Mouse (Mus musculus): ENCODE measurements around the gene Prcp.
"Not testable (repeated sequence)": the region's sequence is repeated elsewhere in the genome, so short reads cannot be mapped to it uniquely, and the experiment has no call there.

Prcp gene

DNA sequence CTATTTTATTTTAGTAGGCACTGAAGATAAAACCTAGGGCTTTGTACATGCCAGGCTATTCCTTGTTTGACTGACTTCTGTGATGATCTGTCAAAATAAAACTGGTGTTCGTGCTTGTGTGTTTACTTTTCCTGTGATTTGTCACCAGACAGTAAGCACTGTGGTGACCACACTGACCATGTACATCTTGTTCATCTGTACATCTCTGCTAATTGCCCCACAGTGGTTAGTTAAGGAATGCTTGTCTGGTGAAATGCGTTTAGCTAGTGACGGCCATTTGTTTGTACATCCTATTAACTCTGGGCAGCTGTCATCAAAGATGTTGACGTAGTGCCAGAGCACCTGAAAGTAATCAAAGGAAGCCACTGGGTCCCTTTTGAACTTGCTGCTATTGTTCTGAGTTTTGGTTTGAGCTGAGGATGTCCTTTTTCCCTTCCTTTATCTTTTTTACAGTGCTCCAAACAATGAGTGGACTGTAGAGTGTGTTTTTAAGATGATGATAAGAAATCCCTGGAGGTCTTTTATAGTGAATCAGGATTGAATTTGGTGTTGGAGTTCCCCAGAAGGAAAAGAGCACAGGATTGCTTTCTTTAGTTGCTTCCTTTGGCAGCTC is 16.5 kb downstream of the Prcp start:
- DNase-seq (ENCODE audit: low read depth) = peak; percentile 4

DNA sequence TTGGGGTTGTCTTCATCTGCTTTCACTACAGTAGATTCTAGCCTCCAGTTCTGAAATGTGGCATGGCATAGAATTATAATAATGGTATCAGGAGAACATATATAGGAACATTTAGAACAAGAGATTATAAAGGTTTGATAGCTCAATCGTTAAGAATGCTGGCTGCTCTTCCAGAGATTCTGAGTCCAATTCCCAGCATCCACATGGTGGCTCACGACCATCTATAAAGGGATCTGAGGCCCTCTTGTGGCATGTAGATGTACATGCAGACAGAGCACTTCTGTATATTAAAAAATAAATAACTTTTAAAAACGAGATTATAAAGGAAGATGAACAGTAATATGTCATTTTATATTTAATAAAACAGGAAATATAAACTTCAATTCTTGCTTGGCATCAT is 19.2 kb downstream of the Prcp start:
- DNase-seq (ENCODE audit: low read depth) = peak; percentile 41

DNA sequence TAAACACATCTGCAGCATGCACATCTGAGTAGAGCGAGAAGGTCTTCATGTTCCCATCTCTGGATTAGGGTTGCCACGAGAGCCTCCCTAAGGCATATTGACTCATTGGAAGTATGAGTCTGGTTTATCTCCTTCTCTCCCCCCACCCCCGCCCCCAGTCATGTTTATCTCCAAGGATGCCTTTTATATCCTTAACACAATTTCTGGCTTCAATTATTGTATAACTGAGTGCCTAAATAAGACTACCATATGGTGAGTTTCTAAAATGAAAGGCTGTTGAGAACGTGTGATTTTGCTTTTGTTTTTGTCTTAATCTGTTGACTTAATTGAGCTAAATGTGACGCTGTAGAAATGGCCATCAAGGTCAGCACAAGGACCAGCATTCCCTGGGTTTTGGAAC is 21.8 kb downstream of the Prcp start:
- DNase-seq (ENCODE audit: low read depth) = no peak

DNA sequence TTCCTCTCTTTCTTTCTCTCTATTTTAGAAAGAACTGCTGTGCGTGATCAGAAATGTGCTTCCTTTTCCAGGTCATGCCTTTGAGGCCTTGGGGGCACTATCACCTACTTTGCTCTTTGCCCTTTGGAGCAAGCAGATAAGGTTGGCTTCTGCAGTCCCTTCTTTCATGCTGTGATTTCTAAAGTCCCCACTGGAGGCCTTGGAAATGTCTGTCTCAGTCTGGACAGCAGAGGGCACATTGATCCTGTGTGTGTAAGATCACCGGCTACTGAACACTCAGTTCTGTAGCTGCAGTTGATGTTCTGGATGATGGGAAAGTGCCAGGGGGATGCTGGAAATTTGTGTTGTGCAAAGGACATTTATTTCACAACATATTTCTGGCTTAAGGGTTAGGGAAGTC is 22.8 kb downstream of the Prcp start:
- peak; percentile 50 for DNase-seq (ENCODE audit: low read depth)

DNA sequence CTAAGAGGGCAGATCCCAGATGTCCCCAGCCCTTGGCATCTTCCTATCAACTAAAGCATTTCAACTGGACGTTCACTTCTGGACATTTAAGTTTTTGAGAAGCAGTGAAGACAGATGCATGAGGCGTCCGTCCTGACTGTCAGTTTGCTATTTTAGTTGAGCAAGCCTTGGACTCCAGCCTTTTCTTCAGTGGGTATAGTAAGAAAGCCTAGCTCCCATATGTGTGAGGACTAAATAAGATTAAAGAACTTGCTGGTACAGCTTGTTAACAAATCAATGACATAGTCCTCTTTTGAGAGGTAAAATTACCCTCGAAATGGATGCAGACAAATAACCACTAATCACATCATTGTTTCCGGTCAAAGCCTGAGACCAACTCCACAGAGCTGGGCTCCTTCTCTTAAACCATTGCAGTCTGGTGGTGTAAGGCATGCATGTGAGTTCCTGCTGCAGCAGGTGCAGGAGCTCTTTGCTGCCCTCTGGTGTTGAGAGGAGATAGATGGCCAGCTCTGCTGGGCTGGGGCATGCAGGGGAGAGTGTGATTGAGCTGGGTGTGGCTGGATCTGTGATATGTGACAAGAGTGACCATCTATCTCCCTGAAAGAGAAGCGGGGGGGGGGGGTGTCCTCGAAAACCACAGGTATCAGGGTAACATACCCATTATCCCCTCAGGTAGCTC is 29.2 kb downstream of the Prcp start:
- DNase-seq (ENCODE audit: low read depth) = peak; percentile 87

DNA sequence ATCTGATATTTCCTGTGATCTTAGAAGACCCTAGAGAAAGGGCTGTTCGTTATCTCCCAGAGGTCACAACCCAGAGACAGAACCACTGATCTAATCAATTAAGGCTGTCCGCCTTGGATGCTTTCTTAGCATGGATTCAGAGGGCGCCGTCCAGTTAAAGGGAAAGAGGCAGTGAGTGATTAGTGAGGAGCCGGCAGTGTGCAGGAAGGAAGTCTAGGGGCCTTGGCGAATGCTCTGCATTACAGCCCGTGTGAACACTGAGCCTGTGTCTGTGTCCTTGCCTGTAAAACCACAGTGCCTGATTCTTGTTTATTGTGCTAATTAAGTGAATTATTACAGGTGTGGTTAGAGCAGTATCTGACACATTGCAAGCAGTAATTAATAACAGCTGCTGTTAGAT is 30.0 kb downstream of the Prcp start:
- not testable (repeated sequence) for DNase-seq (ENCODE audit: low read depth)

DNA sequence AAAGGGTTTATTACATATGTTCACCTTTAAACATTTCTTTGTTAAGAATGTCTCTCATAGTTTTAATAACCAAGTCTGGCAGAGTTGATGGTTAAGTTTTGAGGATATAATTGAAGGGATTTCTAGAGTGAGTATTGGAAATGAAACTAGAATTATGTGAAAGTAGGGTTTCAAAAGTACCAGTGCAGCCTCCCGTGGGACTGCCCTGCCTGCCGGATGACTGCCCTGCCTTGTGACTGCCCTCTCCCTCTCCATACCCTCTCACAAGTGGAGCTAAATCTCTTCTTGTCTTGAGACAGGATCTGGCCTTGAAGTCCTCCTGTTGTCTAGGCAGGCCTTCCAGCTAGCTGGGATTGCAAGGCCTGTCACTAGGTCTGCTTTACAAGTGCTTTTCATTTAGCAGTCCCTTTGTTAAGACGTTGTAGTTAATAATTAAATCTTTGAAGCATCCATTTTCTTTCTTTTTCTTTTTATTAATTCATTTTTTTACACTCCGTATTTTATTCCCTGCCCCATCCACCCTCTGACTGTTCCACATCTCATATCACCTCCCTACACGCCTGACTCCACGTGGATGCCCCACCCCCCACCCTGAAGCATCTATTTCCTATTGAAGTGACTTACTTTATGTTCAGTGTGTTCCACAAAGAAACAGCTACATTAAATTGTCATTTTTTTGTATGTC is 46.0 kb downstream of the Prcp start:
- DNase-seq (ENCODE audit: low read depth) = no peak

DNA sequence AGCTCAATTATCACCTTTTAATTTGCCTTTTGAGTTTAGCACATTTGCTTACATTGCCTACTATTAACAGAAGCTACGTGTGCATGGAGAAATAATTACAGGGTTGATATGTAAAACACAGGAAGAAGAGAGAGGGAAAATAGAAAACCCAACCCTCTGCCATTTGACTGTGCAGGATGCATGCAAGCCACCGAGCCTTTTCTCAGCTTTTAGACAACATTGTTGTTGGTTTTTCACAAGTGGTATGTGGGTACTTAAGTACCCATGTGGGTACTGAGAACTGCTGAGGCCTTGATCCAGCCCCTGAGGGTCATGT is 46.5 kb downstream of the Prcp start:
- no peak for DNase-seq (ENCODE audit: low read depth)

DNA sequence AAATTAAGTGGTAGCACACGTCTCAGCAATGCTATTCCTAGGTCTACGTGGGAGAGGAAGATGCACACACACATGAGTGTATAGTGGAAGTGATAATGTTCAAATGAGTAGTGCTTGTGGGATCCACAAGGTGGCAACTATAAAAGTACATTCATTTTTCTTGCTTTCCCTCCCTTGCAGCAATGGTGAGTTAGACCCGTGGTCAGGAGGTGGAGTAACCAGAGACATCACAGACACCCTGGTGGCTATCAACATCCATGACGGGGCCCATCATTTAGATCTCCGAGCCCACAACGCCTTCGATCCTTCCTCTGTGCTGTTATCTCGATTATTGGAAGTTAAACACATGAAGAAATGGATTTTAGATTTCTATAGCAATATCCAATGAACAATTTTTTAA is 58.5 kb downstream of the Prcp start:
- DNase-seq (ENCODE audit: low read depth) = no peak

DNA sequence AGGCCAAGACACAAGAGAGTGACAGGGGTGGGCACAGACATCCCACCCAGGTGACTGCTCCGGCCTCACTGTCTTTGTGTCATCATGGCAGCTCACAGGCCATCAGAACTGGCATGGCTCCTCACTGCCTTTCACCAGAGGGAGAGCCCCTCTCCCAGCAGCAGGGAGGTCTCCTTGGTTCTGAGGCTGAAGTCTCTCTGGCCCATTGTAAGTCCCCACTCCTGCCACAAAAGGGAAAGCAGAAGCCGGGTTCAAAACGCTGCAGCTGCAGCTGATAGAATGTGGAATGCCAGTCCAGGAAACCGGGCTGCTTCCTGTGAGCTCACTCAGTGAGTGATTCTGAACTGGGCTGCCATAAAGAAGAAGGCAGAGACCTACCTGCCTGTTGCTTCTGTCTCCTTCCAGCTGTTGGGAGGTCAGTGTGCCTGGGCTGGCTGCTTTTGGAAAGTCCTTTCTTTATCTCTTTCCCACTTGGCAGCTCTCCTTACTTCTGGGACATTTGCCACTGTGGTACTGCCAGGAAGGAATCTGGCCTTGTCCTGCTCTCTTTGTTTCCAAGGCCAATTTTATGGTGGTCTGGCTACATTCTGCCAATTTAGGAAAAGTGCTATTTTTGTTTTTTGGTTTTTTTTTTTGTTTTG is 59.2 kb downstream of the Prcp start:
- not testable (repeated sequence) for DNase-seq (ENCODE audit: low read depth)

DNA sequence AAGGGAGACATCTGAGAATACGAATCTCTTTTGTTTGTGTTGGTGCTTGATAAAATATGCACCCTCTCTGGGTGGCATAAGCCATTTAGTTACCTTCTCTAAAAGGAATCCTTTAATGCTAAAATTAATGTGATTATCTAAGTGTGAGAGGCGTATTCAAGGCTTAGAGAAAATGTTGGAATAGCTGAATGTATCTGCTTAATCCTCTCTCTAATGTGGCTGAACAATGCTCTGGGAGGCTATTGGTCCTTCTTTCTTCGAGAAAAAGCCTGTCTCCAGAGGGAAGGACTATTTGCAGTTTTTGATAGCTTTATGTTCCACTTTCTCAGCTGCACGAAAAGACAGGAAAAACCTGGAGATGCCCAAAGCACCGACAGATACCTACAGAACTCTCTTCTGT is 62.5 kb downstream of the Prcp start:
- no peak for DNase-seq (ENCODE audit: low read depth)

DNA sequence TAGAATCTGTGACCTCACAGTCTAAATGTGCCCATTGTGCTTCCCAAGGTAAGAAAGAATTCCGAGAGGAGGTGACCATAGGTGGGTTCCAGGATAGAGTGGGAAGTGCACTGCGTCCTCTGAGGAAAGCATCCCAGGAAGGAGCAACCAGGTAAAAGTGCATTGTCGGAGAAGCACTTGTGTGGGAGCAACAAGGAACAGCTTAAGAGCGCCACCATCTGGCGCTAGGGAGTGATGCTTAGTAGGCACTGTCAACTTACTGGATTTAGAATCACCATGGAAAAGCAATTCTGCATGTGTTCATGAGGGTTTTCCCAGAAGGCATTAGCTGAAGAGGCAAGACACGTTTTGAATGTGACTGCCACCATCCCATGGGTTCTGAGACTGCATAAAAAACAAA is 63.7 kb downstream of the Prcp start:
- DNase-seq (ENCODE audit: low read depth) = peak; percentile 45

DNA sequence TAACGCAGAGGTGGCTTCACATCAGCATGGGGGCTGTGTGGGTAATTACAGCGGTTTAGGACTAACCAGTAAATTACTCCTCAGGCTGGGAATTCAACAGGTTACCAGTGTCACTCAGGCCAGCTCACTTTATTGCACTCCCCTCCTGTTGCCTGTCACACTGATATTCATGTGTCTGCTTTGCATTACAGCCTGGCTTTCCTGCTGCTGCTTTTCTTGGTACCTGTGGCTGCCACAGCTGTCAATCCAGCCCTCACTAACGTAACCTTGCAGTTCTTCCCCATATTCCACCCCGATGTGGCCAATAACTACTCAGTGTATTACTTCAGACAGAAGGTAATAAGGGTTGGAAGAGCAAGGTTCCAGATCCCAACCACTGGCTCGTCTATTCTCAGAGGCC is 65.5 kb downstream of the Prcp start:
- no peak for DNase-seq (ENCODE audit: low read depth)

DNA sequence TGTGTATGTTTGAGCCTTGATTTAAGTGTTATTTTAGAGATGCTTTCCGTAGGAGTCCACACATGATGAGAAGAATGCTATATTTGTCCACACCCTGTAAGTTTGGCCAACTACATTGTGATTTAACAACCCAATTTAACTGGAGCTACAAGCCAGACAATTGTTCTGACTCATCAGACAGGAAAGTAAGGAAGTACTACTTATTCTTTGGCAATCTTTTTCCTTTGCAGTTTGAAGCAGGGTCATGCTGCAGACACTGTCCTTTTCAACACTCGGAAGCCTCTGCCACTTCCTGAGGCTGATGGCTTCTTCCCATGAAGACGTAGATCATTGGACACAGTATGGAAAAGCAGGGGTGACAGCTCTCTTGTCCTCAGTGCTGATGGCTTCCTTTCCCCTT is 76.5 kb downstream of the Prcp start:
- no peak for DNase-seq (ENCODE audit: low read depth)

DNA sequence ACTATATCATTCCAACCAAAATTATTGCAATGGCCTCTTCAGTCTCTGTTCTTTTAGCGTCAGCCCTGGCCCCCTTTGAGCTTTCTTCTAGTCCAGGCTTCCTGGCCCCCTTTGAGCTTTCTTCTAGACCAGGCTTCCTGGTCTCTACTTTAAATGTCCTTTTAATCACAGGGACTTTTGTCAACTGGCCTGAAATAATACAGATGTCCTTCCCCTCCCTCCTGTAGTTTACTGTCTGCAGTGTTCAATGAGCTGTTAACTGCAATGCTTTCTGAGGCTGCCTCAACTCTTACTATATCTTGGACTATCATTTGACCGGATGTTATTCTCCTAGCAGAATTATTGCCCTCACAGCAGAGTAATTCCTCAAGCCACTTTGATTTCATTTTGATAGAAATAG is 77.9 kb downstream of the Prcp start:
- DNase-seq (ENCODE audit: low read depth) = no peak

DNA sequence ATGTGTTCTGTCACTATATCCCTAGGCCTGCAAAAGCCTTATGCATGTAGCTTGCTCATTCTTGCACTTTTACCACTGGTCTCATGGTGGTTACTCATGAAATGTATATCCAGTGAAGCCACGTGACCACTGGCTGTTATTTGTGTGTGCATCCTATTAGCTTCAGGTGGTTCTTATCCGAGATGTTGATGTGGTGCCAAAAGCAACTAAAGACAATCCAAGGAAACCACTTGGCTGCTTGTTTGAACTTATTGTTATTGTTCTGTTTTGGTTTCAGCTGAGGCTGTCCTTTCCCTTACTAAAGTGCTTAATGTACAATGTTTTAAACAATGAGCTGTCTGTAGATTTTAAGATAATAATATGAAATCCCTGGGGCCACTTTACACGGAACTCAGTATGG is 85.5 kb downstream of the Prcp start:
- peak; percentile 16 for DNase-seq (ENCODE audit: low read depth)

DNA sequence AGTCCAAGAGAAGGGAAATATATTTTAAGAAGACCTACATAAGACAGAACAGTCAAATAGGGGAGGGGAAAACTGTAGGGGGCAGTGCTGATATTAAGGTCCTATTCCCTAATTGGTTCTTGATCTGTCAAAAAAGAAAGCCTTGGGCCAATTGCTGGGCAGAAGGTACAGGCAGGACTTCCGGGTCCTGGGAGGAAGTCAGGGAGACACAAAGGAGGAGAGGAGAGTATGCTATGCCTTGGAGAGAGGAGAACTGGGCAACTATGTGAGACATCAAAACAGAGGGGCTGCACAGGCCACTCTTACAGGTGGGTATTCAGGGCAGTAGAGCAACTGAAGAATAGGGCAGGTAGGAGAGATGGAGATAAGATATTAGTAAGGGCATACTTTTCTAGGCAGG is 87.6 kb downstream of the Prcp start:
- peak; percentile 40 for DNase-seq (ENCODE audit: low read depth)

DNA sequence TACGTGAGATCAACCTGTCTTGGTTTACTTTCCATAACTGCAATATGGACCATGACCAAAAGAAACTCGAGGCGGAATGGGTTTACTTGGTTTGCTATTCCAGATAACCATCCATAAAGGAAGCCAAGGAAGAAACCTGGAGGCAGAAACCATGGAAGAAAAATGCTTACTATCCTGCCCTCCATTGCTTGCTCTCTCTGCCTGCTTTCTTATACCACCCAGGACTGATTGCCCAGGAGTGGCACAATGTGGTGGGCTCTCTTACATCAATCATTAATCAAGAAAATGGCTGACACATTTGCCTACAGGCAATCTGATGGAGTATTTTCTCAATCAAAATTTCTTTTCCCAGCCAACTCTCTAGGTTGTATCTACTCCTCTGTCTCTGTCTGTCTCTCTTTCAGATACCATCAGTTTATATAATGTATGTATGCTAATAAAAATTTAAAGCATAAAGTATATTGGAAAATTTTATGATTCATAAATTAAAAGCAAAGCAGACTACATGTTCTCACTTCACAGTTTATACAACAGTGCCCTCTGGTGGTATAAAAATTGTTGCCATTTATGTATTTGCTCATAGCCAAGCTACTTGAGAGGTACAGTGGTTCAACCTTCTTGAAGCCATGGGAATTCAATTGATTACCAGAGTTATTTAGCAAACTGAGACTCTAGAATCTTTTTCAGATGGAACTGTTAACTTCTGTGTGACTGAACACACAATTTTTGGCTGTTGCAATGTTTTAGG is 90.7 kb downstream of the Prcp start:
- peak; percentile 90 for DNase-seq (ENCODE audit: low read depth)

DNA sequence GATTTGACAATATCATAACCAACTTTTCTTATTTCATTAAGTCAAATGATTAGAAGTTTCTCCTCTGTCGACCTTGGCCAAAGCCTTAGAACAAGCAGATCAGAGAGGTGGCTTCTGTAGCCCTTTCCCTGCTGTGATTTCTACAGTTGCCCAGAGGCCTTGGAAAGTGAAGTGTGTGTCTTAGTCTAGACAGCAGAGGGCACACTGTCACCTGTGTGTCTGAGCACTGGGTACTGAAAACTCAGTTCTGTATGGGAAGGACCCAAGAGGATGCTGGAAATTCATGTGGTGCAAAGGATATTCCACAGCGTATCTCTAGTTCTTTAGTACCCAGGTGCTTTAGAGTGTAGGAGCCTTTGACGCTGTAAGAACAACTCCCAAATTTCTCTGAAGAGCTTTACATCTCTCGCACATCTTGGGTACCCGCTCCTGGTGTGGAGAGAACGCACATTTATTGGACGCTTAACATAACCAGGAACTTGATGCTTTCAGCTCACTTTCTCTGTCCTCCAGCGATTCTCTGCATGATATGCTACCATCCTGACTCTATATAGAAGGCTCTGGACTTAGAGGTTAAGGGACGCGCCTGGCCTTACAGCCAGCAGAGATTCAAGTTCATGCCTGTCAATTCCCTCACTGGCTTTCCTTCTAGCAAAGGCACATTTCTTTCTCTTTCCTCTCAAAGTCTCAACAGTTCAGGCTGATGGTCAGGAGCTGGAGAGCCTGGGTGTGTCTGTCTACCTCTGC is 93.3 kb downstream of the Prcp start:
- peak; percentile 33 for DNase-seq (ENCODE audit: low read depth)

DNA sequence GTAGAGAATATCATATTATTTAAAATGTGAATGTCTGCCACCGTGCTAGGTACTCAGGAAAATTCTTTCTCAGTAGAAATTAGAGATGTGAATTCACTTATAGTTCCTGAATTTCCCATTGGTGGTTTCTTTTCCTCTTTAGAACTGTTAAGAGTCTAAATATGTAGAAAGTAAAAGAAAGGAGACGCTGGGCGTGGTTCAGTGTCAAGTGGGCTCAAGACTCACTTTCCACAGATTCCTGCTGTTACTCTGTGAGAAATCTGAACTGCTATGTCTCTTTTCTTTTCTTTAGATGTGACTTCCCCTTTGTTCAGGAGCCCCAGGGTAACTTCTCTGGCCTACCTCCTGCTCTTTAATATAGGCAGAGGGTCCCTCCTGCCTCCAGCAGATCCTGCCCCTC is 103.2 kb downstream of the Prcp start:
- DNase-seq (ENCODE audit: low read depth) = no peak

DNA sequence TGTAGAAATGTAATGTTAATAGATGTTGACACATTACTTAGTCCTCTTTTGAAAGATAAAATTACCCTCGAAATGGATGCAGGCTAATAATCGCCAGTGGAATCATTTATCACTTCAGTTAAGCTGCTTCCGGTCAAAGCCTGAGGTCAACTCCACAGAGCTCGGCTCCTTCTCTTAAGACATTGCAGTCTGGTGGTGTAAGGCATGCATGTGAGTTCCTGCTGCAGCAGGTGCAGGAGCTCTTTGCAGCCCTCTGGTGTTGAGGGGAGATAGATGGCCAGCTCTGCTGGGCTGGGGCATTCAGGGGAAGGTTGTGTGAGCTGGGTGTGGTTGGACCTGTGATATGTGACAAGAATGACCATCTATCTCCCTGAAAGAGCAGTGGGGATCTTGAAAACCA is 104.0 kb downstream of the Prcp start:
- DNase-seq (ENCODE audit: low read depth) = no peak

DNA sequence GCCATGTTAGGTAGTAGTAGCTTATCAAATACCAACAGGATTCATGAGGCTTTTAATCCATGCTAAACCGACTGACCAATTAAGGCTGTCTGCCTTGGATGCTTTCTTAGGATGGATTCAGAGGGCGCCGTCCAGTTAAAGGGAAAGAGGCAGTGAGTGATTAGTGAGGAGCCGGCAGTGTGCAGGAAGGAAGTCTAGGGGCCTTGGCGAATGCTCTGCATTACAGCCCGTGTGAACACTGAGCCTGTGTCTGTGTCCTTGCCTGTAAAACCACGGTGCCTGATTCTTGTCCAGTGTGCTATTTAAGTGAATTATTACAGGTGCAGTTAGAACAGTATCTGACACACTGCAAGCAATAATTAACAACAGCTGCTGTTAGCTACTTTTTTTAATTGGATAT is 104.5 kb downstream of the Prcp start:
- not testable (repeated sequence) for DNase-seq (ENCODE audit: low read depth)
